Mouse (Mus musculus) myocyte (in vitro differentiated cells): ENCODE measurements around the gene Glis3.

Experiments
- E2F4 ChIP-seq: IDR thresholded peaks from one replicate; pipeline ENCODE4 v1.6.1; 2011; ENCODE audit warnings: mild to moderate bottlenecking, control low read depth, moderate library complexity; ENCODE audit not compliant: insufficient read depth
- MYOD1 ChIP-seq, 3 experiments: IDR thresholded peaks; one replicate each; pipeline ENCODE4 v1.6.1; 2011; ENCODE audit warnings: control low read depth in 2 of 3, low read depth in 2 of 3, mild to moderate bottlenecking in 2 of 3, moderate library complexity in 1 of 3; ENCODE audit not compliant: insufficient read length in 2 of 3, control insufficient read depth in 1 of 3
- MYOG ChIP-seq, 3 experiments: IDR thresholded peaks; one replicate each; pipeline ENCODE4 v1.6.1; 2011; ENCODE audit warnings: control low read depth in 2 of 3, low read depth in 2 of 3, mild to moderate bottlenecking in 2 of 3; ENCODE audit not compliant: insufficient read length in 2 of 3, control insufficient read depth in 1 of 3, insufficient read depth in 1 of 3
- POLR2A ChIP-seq: IDR thresholded peaks from one replicate; pipeline ENCODE4 v1.6.1; 2011; ENCODE audit warnings: low read depth, mild to moderate bottlenecking, control low read depth, moderate library complexity; ENCODE audit not compliant: insufficient read length
- POLR2AphosphoS2 ChIP-seq: IDR thresholded peaks from one replicate; pipeline ENCODE4 v1.6.1; 2011; ENCODE audit warnings: low read depth, control low read depth; ENCODE audit not compliant: insufficient read length
- USF1 ChIP-seq: IDR thresholded peaks from one replicate; pipeline ENCODE4 v1.6.1; 2011; ENCODE audit warnings: low read depth, mild to moderate bottlenecking, control low read depth, moderate library complexity

DNA sequence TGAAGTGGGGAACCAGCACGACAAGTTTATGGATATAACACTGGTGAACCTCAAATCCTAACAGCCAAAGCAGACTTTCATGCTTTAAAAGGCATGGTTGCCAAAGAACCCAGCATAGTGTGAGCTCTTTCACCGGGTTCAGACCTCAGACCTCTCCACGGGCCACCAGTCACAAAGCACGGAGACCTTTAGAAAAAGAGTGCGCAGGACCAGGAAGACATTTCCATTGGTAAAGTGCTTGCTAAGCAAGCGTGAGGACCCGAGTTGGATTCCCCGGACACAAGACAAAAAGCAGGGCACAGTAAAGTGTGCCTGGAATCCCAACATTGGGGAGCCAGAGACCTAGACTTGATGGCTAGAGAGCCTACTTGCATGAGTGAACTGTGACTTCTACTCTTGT, 62.7 kb downstream of the Glis3 start:
- TF ChIP-seq E2F4 = no peak
- no peak for TF ChIP-seq MYOD1 (IDR thresholded peaks at IDR 0.05; ENCODE audit: control insufficient read depth in 1 of 3, insufficient read length in 2 of 3, low read depth in 2 of 3)
- TF ChIP-seq USF1 = no peak
- no peak for TF ChIP-seq POLR2A
- no peak for TF ChIP-seq MYOG (IDR thresholded peaks at IDR 0.05; ENCODE audit: control insufficient read depth in 1 of 3, insufficient read depth in 1 of 3, insufficient read length in 2 of 3, low read depth in 2 of 3)
- TF ChIP-seq POLR2AphosphoS2 = no peak
